Mouse (Mus musculus): ENCODE measurements at regions not wholly inside any gene's neighbourhood (a gene's known extent, or its start where the extent isn't known, plus 50 kb on each side); places are given as distances from the start of the nearest gene placed in this dataset.

DNA sequence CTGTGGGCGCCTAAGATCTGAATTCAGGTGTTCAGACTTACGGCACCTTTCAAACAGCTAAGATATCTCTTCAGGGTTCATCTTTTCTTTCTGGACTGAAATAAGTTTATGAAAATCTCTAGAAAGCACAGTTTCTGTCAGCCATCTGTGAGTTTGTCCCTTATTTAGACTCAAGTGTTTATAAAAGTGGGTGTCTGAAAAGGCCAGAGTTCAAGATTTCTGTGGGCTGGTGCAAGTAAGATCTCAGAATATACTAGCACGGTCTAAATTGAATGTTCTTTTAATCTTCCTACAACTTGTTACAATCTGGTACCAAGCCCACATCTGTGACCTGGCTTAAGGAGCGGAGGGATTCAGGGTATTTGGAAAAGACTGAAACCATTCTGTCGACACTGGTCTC lies 233.4 kb upstream of the Adgrl2 start:
- DNase-seq (ENCODE audit: low spot score in 2 of 2): no peak

DNA sequence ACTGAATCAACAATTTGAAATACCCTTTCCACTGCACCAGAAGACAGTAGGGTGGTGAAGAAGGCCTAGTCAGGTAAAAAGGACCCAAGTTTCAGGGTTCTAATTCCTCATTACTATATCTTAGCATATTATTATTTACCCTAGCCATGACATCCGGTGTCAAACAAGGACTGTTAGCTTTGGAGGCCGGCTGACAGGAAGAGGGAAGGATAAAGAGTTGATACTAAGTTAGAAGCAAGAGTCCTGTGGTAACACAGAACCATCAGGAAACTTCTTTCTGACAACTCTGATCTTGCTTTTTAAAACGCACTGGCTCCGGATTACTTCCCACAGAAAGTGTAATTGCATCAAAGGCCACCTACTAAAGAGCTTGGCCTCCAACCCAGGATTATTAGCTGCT lies 230.6 kb upstream of the Adgrl2 start:
- no peak for DNase-seq (ENCODE audit: low spot score in 2 of 2)

DNA sequence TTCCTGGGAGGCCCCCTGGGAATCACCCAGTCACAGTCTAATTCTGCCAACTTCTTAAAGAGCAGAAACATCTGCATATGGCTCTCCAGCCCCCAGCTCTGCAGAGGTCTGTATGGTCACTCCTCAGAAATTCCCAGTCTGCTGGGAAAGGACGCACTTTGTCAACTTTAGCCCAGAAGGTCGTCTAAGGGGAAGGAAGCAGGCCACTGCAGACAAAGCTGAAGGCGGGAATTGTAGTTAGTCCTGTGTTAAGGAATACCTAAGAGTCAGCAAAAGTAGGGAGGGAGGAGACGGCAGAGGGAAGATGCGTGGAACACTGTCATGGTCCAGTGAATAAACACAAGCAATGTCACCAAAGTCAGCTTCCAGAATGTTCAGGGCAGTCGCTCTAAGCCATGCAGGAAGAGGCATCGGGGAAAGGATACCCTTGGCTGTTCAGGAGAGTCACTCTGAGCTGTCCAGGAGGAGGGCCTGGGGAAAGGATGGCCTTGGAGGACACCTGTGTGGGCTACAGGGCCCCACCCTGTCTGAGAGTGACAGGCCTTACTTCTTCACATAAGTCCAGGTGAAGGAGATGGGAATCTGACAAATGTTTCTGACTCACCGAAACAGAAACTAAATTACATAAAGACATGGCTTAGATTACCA lies 230.1 kb upstream of the Adgrl2 start:
- DNase-seq (ENCODE audit: low spot score in 2 of 2): no peak

DNA sequence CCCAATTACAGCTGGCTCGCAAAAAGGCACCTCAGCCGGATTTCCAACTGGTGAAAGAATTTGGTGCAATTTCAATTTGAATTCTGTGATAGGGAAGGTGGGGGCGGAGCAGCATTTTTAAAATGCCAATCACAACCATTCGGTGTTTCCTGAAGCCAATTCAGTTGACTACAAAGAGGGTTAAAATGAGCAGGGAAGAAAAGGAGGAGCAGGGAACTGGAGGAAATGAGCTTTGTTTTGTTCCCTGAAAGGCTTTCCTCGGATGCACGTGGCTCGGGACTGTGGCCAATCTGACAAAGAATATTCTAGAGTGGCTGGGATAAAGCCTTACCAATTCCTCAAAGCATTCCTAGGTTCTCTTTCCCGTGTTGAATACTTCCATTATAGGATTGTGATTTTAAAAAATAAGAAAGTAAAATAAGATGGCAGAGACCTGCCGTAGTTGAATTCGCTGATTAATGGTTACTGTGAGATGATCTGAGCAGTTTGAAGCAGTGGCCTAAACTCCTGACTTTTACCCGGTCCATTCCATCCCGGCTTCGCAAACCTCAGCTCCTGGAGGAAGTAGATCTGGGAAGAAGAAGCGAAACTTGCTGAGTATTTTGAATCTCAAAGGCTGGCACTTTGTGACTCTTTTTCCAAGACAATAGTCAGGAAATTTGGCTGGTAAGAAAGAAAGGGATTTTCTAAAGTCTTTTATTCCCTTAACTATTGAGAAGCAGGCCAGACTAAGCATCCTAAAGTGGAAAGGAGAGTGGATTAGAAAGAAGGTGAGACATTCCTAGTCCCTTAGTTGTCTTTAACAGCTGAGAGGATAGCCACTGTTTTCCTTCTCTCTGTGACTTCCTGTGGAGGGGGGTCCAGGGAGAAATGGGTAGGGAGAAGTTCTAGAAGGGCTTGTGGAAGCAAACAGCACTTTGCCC lies 229.3 kb upstream of the Adgrl2 start:
- no peak for DNase-seq (ENCODE audit: low spot score in 2 of 2)

DNA sequence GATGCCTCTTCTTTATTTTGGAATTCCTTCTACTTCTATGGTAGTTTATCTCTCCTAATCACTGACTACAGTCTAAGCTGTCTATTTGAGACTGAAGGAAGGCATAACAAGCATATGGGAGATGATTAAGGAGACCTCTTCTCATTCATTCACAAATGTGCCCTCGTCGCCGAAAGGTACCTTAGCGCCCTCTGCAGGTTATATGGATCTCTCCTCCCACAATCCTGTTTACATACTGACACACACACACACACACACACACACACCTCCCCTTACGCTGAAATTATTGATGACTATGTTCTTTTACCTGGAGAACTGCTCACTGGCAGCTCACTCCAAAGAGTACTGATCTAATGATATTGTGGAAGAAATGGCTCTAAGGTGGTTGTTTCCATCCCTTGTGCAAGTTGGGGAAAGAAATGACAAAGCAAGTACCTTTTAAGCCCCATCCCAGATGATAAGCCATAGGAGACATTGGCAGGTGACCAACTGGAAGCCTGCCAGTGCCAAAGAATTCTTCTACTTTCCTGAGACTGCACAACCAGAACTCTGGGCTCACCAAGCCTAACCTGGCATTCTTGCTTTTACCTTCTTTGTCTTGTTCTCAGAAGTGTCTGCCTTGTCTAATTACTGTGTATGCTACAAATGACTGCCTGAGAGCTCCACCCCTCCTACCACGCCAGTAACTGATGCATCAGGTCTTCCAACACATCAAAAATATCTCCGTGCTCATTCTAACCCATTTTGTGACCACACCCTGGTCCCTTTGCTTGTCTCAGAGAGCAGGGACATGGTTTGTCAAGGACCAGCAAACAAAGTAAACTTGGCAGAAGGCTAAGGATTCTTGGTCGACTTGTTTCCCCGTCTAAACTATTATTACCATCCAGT lies 227.8 kb upstream of the Adgrl2 start:
- no peak for DNase-seq (ENCODE audit: low spot score in 2 of 2)

DNA sequence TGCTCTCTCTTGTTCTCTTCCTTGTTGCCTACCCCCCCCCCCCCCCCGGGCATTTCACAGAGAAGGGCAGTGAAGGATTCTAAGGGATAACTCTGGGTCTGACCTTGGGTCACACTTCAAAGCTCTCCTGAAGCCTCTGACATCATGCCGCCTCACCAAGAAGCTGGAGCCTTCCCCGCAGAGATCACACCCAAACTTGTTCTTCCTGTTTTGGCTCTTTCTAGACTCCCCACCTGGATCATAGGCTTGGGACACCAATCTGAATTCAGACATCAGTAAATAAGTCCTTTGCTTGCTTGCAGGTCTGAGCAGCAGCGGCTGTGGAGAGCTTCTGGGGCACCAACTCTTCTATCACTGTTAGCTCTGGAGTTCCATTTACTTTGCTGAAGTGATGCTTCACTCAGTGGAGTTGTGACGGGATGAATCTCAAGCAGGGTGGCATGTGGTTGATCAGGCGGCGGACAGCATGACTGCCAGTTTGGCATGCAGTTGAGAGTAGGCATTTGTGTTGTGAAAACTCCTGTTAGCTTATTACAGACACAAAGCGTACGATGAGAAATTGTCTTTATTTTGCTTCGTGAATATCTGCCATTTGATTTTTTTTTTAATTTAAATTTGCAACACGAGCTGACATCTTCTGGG lies 226.5 kb upstream of the Adgrl2 start:
- DNase-seq (ENCODE audit: low spot score in 2 of 2): no peak

DNA sequence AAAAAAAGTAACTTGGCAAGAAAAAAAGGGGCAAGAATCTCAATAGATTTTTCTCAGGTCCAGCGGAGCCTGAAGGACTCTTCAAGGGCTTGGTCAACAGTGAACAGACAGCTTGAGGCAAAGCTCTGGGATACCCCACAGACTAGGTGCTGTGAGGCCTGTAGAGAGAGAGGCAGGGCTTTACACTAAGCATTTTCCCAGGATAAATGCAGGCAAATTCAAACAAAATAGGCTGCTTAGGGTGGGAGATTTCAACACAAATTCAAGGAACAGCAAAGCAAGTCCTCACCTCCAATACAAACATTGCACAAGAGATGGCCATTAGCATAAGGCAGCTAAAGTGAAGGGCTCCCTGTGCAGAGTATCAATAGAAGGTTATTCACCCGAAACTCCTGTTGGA lies 225.3 kb upstream of the Adgrl2 start:
- DNase-seq (ENCODE audit: low spot score in 2 of 2): no peak

DNA sequence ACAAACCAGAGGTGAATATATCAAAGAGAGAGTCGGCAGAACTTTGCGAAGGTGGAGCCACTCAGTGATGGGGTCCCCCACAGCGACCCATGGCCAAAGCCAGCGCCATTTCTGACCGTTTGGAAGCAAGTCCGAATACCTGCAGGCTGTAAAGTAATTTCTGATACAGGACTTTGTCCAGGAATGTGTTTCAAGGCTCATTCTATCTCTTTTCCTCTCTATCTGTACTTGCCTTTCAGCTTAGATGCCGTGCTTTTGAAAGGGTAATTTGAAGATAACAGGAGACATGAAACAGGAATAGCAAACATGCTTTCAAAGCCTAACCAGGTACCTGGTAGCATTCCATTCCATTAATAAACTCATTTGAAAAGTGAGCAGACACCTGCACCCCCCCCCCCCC lies 221.6 kb upstream of the Adgrl2 start:
- DNase-seq (ENCODE audit: low spot score in 2 of 2): no peak

DNA sequence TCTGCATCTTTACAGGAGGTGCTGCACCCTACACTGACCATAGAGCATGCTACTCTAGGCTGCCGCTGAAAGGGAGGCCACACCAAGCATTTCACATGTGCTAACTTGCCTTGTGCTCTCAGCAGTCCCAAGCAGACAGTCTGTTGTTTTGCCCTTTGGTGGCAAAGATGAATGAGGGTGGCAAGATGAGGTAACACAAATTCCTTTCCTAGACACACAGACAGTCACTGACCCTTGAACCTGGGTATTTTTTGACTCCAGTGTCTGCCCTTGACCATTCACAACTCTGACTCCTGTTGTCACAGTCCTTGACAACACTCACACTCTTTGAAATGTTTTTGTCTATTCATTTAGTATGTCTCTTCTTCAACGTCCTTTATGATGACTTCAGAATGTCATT lies 218.9 kb upstream of the Adgrl2 start:
- DNase-seq (ENCODE audit: low spot score in 2 of 2): no peak

DNA sequence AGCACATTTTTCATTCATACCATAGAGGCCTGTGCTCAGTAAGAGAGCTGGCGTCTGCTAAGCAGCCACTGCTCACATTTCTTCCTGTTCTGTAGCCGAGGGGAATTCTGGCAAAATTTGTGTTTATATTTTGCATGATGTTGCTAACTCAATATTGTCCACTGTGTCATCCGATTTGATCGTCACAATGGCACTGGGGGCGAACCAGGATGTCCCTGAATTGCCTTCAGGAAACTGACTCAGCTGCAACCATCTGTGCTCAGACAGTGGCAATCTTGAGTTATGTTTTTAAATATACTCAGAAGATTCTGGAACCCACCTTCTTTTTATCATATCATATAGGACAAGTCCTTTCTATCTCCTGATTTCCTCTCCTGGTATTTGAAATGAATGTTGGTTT lies 213.1 kb upstream of the Adgrl2 start:
- DNase-seq (ENCODE audit: low spot score in 2 of 2): no peak

DNA sequence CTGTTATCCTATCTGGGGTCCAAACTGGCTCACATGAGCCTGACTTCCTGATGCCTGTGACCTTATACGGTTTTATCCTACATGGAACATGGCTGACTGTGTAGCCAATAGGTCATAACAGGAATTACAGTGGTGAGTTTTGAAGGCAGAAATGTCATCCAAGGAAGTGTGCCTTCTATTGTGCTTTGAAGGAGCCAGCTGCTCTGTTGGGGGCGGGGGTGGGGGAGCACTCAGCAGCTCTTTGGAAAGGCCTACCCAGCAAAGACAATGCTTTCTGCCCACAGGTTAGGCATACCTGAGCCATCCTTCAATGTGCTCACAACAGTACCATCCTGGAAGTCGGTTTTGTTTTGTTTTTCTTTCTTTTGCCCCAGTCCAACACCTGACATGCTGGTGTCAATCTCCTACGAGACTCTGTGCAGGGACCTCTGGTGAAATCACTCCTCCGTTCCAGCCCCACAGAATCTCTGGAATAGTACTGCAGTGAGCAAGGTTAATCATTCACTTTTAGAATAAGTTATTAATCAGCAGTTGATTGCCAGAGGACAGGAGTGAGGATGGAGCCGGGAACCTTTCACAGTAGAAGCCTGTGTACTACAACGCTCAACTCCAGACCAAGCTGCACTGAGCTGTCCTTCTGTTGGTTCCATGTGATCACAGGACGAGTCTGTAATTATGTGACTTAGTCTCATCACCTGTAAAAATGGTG lies 206.3 kb upstream of the Adgrl2 start:
- DNase-seq (ENCODE audit: low spot score in 2 of 2): no peak

DNA sequence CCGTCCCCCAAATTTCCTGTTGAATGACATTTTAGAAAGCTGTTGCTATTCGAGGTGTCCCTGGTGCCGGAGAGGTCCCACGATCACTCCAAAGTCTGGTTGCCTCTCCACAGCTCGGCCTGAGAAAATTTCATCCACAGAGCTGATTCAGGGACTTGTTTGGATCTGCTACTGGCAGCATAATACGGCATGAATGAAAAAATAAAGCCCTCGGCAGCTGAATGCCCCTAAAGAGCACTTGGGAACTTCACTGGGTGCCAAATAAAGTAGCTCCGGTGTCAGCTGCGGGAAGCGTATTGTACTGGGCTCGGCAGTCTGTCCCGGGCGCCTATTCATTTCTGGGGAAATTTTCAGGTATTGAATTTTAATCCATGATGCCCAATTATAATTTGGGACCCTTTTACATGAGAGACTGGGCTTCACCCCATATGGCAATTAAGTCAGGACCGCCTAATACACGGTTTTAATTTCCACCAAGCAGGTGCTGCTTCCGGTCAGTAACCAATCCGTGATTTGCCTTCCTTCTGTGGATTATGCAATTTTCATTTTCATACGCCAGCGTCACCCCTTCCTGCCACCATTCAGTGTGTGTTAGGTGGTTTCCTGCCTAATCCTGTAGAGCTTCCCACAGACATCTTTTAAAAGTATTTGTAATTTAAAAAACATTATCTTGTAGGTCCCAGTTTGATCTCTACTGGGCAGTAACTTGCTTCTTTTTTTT lies 200.7 kb upstream of the Adgrl2 start:
- no peak for DNase-seq (ENCODE audit: low spot score in 2 of 2)

DNA sequence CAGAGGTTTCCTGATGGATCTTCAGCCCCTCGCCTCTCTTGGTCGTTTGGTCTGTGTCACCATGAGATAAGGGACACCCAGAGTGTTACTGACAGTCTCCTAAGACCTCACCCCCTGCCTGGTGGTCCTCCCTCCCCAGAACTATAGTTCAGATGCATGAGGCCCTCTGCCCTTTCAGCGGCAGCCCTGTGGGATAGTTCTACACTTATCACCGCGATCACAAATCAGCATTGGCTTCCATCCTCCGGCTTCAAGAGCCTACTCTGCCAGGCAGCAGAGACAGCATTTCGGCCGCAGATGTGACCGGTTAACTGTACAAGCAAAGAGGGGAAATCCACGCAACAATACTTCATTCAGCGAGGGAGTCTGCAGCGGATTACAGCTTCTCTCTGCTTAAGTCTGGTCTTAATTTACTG lies 193.8 kb upstream of the Adgrl2 start:
- no peak for DNase-seq (ENCODE audit: low spot score in 2 of 2)

DNA sequence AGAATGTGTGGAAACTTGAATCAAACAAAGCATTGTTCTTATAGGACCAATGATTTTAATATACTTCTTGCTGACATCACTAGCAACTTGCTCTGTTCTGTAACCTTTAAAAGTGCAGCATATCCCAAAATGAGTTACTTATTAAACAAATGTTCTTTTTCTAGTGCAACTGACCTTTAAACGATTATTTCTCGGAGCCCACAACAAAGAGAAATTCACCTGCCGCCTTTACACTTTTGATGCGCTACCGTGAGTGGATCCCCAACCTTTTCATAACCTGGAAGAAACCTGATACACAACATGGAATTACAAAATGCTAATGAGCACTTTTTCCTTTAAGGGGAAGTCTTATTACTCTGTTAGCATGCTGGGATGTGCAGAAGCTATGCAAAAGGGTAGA lies 191.7 kb upstream of the Adgrl2 start:
- no peak for DNase-seq (ENCODE audit: low spot score in 2 of 2)

DNA sequence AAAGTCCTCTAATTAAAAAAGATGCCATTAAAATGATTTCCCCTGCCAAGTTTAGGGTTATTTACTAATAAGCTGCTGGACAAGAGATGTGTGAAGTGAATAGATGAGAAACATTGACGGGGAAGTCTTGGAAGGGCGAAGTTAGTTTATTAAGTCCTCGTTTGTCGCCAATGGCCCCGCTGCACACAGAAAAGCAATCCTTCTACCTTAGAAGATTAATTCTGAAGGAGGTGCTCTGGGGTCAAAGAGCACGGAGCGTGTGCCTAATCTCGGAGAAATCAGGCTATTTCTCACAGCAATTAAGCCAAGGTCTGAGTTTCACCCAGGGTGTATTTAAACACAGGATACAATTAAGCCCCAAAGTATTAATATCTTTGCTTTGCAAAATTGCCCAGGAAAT lies 189.8 kb upstream of the Adgrl2 start:
- no peak for DNase-seq (ENCODE audit: low spot score in 2 of 2)

DNA sequence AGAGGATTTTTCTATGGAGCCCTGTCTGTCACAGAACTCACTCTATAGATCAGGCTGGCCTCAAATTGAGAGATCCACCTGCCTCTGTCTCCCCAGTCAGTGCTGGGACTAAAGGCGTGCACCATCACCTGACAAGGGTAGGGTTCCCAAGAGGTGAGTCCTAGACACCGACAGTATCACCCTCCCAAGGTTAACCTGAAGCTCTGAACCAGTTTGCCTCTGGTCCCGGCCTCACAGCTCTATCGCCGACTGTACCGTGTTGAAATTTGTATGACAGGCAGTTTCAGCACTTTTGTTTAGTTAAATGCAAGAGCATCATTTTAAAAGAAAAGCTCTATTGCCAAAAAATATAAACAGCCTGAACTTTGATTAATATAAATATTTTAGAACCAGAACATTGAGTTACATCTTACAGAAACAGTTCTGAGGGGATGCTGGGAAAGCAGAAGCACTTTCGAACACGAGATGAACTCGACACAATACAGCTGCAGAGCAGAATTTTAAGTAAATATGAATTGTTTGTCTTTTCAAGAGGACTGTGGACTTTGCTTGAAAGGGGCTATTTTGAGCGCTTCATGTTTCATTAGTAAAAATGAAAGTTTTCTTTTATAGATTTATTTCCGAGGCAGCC lies 189.2 kb upstream of the Adgrl2 start:
- no peak for DNase-seq (ENCODE audit: low spot score in 2 of 2)

DNA sequence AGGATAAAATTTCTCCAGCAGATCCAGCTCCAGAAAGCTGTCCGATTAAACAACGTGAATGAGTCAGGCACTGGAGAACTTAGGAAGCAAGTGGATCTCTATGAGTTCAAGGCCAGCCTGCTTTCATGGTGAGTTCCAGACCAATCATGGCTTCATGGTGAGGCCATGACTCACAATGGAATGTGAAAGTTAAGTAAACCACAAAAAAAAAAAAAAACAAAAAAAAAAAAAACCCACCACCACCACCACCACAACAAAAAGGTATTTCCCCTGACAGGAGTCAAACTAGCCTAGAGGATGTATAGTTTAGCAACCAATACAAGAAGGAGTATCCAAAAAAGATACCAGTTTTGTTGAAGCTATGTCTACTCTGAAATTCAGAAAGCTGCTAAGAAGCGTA lies 188.5 kb upstream of the Adgrl2 start:
- DNase-seq (ENCODE audit: low spot score in 2 of 2): no peak

DNA sequence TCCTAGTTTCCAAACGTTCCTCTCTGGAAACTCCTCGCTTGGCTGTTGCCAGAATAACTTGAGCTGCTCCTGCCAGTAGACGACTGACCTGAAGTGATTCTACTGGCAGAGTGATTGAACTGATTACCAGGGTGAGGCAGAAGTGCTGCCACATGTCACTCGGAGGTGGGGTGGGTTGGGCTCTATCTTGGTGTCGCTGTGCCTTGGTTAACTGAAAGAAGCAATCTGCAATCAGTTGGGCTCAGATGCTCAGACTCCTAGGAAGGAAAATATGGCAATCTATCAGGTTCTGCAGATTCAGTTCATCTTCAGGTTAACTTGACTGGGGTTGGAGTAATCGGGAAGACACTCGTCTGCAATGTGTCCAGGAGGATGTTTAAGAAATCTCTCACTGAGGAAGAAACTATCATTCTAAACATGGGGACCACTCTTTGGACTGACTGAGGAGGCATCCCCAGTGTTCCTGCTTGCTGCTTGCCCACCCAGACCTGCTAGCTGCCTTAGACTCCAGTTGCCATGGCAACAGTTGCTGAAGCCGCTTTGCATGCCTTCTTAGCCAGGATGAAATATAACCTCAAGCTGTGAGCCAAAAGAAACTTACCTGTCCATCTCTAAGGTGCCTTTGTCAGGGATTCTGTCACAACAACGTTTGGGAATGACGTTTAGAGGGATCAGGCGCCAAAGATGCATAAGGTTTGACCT lies 184.5 kb upstream of the Adgrl2 start:
- DNase-seq (ENCODE audit: low spot score in 2 of 2): no peak

DNA sequence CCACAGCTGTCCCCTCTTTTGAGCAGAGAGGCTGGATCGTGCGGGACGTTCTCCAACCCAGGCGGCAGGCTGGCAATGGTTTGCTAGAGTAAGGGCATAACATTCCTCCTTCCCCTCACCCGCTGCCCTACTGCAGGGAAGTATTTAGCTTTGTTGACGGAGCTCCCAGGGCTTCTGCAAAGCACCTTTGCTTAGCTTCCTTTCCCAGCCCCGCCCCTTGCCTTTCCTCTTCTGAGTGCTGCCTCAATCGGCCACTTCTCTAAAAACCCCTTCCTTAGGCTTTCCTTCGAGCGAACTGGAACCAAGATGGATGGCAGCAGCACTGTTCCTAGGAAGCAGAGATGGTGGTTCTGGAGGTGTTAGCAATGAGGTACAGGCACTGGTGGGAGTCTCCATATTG lies 183.2 kb upstream of the Adgrl2 start:
- peak in 1 of 2 experiments; percentile 13 for DNase-seq (ENCODE audit: low spot score in 2 of 2)
